Mouse (Mus musculus) common myeloid progenitor, adult 5-6 weeks (primary cell): Measurements from ENCODE around the gene Parp11. TPM values are rescaled to one million over a fixed set of nuclear protein-coding genes. Genes with fewer than 3 reads are reported as not detected.
"Not testable (repeated sequence)": the region's sequence is repeated elsewhere in the genome, so short reads cannot be mapped to it uniquely, and the experiment has no call there.

Experiments
- ATAC-seq: replicated peaks from 2 replicates; pipeline ENCODE4 v1.8.0; 2016; ENCODE audit warnings: low read depth, mild to moderate bottlenecking, moderate TSS enrichment, inconsistent platforms; ENCODE audit not compliant: poor library complexity, severe bottlenecking
- total RNA-seq: library from RNA; stranded (forward); fragments of 200-1000, 187-1606 nt; gene quantifications from 2 replicates; pipeline ENCODE4 v1.2.3, GENCODE M21; 2017

Gene Parp11
- total RNA-seq, 1 experiment from 2014 or later: 36.8 TPM

DNA sequence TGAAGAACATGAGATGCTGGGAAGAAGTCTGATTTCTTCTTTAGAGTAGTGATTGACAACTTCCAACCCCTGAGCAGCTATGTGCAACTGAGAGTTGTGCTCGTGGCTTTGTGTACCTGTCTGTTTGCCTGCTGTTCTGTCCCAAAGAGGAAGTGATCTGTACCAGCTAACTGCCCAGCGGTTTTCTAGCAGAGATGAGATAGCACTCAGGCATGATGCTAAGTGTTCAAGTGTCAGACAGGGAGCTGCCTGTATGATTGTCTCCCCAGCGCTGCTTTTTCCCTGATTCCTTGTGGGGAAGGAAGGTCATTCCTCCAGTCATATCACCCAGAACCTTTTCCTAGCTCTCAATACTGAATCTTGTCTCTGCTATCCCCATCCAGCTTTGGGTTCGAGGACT is 45.9 kb downstream of the Parp11 start:
- peak; percentile 54 for ATAC-seq

DNA sequence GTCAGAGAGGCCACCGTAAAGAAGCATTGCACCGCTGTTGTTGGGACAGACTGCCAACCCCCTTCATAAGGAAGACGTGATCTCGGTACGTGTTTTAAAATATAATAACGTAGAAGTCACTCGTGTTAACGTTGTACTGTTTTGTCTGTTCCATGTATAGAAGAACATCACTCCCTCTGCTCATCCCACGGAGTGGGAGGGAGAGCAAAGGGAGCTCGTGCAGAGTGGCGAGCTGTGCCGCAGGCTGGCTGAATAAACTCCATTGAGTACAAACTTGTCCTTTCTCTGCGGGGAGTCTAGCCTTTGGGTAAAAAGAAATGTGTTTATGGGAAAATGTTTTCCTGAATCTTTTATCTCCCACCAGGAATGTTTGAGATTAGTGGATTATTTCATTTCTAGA is 47.1 kb downstream of the Parp11 start:
- no peak for ATAC-seq

DNA sequence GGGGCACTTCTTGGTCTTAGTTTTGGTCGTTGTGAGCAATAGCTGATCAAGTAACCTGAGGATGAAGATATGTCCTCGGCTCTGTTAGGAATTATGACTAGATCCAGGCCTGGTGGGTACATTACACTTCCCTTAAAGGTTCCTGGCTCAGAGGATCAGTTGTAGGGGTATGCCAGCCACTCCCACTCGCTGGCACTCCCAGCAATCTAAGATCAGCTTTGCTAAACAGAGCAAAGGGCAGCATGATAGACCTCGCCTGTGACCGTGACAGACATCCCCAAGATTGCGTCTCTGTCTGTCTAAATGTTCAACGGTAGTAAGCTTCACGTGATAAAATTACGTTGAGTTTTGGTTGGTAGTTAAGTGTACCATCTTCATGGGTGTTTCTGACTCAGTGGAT is 47.7 kb downstream of the Parp11 start:
- no peak for ATAC-seq

DNA sequence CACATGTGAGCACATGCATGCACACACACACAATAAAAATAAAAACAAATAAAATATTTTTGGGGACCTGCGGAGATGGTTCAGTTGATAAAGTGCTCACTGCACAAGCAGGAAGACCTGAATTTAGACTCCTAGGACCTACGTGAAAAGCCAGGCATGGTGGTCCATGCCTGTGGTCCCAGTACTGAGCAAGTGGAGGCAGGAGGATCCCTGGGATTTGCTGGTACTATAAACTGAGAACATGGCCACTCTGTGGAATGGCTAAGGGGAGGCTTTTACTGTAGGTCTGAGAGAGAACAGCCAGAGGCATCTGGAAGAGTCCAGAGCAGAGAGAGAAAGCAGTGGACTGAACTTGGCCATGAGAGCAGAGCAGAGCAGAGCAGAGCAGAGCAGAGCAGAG is 48.6 kb downstream of the Parp11 start:
- no peak for ATAC-seq

DNA sequence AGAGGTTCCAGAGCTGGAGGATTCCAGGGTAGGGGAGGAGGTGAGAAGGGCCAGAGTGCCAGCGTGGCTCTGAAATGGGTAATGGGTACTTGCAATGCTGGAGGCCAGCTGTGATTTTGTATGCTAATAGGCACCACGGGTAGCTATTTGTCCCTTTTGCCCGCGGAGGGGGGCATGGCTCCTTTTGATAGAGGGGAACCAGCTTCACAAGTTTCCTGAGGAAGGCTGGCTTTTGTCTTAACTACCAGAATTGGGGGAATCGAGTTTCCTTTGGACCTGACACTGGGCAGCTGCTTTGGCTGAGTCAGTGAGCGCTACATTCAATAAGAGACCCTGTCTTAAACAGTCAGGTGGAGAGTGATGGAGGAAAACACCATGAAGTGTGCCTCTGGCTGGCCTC is 49.2 kb downstream of the Parp11 start:
- no peak for ATAC-seq

DNA sequence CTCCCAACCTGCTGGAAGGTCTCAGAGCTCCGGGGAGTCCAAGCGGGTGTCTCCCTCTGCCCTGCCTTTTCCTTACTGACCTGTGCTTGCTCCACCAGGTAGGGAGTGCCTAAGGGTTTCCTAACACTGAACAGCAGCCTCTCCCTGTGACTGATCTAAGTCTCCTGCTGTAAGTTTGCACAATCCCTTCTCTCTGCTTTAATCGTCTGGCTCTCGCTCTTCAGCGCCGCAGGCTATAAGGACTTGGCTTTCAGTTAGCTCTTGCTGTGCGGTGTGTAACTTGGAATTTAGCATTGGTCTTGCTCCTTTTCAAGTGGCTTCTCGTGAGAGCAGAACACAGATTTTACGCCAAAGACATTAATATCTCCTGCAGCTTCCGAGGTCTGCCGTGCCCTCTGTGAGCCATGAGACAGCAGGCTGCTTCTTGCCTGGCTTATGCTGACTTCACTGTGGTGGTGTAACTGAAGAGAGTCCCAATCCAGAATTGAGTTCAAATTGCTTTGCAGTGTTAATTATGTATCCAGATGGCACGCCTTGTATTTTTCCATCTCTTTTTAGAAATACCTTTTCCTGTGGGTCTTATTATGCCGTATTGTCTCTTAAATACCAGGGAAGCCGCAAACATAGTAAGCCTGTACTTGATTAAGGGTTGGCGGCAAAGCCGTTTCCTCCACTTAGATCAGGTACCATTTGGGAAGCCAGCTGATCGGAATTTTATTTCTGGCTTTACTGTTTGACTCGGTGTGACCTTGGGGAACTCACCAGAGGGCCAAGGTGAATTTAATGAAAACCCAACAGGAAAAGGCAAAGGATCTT is 50.4 kb downstream of the Parp11 start:
- no peak for ATAC-seq

DNA sequence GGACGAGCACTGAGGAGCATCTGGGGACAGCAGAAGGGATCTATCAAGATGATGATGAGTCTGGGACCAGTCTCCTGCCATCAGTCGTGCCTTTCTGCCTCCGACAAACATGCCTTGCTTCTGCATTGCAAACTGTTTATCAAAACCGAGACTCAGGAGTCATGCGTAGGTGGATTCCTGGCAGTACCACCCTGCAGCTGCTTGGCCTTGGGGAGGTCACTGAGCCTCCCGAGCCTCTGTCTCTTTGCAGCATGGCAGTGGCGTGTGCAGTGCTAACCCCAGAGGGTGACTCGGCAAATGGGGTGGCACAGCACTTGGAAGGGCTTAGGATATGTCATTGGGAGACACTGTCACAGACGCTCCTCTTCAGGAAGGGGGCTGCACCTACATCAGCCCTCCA is 53.5 kb downstream of the Parp11 start:
- no peak for ATAC-seq

DNA sequence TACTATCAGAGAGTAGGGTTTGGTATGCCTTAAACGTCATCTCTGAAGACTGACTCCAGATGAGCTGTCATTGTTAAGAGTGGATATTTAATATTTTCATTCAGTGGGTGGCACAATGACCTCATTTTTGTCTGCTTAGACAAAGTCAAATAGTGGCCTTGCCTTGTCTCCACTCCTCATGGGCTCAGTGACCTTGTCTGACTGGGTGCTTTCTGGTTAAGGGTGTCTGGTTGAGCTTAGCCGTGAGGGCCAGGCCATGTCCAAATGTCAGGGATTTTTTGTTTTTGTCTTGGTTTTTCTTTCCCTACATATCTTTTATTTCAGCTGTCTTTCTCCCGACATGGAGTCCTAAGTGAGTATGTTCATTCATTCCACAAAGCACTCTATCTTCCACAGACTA is 54.2 kb downstream of the Parp11 start:
- no peak for ATAC-seq

DNA sequence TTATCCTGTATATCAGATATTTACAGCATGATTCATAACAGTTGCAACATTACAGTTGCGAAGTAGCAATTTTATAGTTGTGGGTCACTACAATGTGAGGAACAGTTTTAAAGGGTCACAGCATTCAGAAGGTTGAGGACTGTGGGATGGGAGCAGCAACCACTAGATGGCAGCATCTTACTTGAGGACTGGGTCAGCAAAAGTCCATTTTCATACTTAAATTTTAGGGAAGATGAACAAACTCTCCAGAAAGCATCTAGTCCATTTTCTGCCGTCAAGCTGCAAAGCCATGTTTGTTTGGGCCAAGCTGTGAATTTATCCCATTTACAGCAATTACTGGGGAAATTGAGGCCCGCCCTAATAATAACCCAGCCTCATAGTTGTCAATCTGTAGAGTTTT is 55.9 kb downstream of the Parp11 start:
- peak; percentile 81 for ATAC-seq

DNA sequence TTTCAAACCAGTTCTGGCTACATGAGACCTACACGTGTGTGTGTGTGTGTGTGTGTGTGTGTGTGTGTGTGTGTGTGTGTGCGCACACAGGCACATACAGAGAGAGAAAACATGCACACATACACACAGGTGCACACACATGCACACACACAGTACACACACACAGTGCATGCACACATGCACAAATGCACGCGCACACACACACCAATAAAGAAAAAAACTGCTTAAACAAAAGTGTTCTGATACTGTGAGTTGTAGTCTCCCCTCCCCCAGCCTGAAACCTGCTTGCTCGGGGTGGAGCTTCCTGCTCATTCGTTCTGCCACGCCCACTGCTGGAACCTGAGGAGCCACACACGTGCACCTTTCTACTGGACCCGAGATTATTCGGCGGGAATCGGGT is 67.1 kb downstream of the Parp11 start:
- ATAC-seq: not testable (repeated sequence)

DNA sequence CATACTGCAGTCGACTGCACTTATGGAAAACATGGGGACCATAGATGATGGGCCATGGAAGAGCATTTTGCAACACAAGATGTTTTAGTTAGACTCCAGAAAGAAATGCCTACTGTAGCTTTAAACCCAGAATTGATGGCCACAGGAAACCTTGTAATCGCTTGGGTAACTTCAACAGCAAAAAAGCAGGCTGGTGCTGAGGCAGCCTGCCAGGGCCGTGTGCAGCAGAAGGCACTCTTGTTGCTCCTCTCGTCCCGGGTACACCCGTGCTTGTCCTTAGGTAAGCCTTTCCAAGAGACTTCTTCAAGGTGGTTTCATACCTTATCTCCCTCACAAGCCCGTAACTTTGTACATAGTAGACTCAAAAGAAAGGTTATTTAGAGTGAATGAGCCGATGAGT is 74.5 kb downstream of the Parp11 start:
- ATAC-seq: peak; percentile 62

DNA sequence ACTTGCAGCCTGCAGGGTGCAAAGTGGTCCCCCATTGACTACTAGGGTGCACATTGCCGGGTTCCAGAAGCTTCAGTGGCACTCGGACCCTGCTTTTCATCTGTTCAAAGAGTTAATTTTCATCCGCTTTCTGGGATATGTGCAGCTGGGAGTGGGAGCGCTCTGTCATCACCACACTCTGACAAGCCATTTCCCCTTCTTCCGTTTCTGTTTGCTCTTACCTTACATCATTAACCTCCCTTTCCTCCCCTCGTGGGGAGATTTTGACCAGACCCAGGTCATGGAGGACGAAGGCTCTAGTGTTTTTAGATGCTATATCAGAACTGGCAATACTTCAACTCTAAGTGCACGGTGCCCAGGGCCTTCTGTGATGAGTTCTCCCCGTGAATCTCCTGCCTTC is 75.7 kb downstream of the Parp11 start:
- ATAC-seq: peak; percentile 78

DNA sequence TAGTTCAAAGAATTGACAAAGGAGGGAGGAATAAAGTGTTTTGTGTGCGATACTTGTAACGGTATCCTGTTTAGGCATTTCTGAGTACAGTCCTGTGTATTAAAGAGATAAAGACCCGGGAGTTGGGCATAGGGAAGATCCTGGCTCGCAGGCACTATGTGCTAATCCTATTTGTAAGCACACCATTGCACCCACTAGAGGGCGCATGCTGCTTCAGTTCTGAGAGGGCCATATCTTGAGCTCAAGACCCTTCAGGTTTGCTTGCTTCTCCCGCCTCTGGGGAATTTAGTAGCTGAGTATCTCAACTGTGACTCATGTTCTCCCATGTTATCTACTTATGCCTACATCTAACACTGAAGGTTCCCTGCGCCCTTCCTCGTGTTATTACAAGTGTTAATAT is 77.8 kb downstream of the Parp11 start:
- ATAC-seq: peak; percentile 74

DNA sequence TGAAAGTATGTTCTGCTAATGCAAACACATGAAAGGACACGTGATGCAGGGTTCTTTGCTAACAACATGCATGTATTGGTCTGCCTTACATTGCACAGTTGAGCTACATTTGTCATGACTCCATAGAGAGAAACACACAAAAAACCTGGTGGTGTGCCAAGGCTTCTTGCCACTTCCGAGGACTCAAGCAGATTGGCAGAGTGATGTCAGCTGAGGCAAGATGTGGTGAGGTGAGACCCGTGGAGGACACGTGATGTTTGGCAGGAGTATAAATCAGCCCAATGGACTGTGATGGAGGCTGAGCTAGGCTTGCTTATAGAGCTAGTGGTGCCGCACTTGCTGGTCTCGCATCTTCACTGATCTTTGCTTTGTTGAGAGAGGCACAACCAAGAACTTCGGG is 82.0 kb downstream of the Parp11 start:
- ATAC-seq: no peak

DNA sequence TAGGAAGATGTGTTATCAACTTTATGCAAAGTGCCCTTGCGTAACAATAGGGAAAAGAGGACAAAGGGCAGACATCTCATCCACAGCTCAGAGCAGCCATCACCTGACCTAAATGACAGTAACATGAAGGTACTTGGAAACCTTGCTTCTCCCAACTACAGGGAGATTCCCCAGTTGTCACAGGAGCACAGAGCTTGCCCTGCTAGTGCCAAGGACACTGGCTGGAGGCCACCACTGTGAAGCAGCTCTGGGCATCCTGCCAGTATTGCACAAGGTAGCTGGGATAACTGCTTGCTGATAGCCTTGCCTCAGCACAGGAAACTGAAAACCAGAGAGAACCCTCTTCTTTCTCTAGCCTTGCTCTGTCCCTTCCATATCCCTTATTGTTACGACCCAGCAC is 82.8 kb downstream of the Parp11 start:
- peak; percentile 81 for ATAC-seq

DNA sequence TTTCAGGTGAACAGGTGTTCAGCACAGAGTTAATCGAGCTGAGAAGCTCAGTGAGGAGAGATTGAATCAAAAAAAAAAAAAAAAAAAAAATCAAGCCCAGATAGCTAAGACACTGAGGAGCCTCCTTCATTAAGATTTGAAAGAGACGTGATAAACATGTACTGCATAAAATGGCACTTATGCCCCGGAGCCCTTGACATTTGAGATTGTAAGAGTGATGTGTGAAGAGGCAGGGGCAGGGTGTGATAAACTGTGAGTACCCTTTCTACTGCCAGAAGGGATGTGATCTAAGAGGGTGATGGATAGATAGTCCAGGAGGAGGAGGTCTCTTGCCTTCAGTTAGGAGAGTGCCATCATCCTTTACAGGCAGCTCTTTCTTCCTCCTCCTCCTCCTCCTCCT is 83.6 kb downstream of the Parp11 start:
- 0 out of 2 replicates have a peak, but pooled peaks have one; percentile 2 for ATAC-seq

DNA sequence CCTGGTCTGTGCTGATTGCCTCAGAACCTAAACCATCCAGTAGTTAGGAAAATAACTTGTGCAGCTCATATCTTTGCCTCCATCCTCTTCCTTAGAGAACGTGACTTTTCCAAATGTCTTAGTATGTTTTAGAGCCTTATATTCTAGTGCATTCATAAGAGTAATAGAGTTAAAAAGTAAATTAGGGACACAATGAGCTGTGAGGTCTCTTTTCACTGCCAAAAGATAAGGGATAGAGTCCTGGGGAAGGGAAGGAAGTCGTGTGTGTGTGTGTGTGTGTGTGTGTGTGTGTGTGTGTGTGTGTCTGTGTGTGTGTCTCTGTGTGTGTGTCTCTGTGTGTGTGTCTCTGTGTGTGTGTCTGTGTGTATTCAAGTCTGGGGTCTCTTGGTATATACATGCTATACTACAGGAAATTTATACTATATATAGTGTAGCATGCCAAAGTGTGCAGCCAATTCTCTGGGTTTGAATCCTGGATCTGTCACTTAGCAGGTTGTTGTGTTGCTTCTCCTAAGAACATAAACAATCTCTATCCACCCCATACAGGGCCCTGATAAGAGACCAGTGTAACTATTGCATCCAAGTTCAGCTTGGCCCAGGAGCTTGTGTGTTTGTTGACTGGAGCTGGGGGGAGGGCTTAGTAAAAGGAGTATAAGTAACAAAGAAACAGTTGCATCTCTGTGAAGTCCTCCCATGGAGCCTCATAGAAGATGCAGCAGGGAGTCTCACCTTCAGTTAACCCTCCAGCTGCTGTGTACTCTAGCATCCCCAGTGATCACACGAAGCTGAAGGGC is 85.0 kb downstream of the Parp11 start:
- ATAC-seq: no peak

DNA sequence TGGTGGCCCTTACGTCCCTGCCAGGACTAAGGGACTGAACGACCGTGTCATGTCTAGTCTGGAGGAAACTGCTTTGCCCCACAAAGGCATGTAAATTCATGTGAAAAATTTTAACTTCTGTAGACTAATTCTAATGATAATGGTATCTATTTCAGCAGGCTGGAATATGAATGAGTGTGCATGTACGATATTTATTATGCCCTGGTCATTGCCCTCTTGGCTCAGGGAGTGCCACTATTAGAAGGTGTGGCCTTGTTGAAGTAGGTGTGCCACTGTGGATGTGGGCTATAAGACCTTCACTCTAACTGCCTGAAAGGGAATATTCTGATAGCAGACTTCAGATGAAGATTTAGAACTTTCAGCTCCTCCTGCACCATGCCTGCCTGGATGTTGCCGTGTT is 85.7 kb downstream of the Parp11 start:
- ATAC-seq: no peak

DNA sequence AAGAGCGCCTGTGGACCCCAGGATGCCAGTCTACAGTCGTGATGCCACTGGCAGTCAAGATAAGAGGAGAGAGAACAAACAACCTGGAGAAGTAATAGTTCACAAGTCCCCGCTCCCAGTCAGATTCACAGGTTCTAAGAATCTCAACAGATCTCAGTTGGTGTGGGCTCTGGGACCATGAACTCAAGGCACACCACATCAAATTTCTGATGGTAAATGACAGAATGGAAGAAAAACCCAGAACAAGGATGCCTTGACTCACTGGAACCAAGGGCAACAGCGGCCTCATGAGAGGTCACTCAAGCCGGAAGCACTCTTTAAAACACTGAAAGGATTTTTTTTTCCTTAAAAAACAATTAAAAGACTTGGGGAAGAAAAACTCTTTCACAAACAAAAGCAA is 87.1 kb downstream of the Parp11 start:
- ATAC-seq: no peak

DNA sequence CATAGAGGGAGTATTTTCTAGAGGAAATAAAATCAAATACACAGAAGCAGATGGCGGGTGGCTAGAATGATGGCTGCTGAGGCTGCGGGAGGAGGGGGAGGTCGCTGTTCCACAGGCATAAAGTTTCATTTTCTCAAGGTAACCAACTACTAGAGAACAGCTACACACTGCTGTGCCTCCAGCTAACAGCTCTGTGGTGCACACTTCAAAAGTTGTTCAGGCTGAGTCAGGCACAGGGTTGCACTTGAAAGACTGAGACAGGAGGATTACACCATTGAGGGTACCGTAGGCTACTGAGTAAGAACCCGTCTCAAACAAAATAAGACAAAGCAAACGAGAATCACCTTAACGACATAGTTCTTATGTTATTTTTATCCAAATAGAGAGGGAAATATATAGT is 90.4 kb downstream of the Parp11 start:
- ATAC-seq: no peak

DNA sequence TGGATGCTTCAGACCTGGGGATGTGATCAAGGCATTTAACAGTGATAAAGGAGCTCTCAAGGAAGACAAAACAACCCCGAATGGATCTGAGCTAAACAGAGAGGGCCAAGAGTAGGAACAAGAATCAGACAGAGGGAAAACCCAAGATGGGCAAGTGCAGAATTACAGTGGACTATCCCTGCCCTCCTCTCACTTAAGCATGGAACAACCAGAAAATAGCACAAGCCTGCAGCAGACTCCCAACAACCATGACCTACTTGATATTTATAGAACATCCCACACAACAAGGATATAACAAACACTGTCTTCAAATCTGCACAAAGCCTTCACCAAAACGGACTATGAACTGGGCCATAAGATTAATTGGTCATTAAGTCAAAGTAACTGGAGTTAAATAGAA is 91.5 kb downstream of the Parp11 start:
- ATAC-seq: no peak

DNA sequence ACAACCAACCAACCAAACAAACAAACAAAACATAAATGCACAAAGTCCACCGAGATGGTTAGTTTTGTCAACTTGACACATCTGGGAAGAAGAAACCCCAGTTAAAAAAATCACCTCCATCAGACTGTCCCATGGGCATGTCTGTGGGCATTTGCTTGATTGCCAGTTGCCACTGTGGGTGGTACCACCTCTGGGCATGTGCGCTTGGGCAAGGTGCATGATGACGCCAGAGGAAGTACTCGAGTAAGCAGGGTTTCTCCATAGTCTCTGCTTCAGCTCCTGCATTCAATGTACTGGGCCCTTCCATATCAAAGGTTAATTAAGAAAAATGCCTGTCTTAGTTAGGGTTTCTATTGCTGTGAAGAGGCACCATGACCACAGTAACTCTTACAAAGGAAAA is 92.6 kb downstream of the Parp11 start:
- no peak for ATAC-seq
